Mouse (Mus musculus): ENCODE data around the gene Rap2c. TPM values are rescaled to one million over a fixed set of nuclear protein-coding genes. Genes with fewer than 3 reads are reported as not detected.

Gene Rap2c
- polyA plus RNA-seq, 1 experiment from 2014 or later = 19.4 TPM

DNA sequence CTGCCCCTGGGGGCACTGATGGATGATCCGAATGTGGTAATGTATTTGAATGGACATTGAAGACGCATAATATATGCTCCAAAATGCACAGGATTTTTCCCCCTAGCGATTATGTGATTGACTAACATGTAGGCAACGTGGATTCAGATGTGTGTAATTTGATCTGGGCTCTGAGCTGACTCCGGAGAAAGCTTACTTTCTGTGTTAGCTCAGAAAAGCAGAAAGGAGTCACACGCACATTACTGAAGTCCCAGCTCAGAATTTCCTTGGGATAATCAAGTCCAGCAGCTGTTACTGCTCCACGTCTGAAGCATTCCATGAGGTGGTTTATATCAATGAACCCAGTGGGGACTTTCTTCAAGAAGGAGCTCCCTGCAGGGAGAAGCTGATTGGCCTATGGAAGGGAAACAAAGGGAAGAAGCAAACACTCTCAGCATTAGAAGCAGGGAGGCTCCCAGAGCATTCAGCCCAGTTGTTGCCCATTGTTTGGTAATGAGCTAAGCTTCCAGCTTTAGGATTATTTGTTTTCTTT lies 17.9 kb upstream of the Rap2c start:
- Histone ChIP-seq H3K27me3 (replicated peaks; ENCODE audit: control insufficient read depth, insufficient read depth, low read length) (no peaks in the 10 kb centered on the region), H3K27ac (ENCODE audit: low read depth, low read length) (no peak overlapping the region), H3K4me3 (ENCODE audit: low read depth, low read length) (no peak overlapping the region), H3K4me2 (ENCODE audit: low read length) (no peak overlapping the region), H3K36me3 (ENCODE audit: control insufficient read depth, insufficient read depth, low read length) (no peaks in the 10 kb centered on the region), H3K9ac (ENCODE audit: low read length) (no peak overlapping the region), H3K4me1 (ENCODE audit: control insufficient read depth, insufficient read depth, low read length) (no peaks in the 10 kb centered on the region), H3K9me3 (replicated peaks; ENCODE audit: control insufficient read depth, low read length) (no peaks in the 10 kb centered on the region)
- ATAC-seq (no peak), DNase-seq (ENCODE audit: low spot score) (peak; percentile 13)
- WGBS = 30% methylated on average over 7 of the region's 7 CpGs

DNA sequence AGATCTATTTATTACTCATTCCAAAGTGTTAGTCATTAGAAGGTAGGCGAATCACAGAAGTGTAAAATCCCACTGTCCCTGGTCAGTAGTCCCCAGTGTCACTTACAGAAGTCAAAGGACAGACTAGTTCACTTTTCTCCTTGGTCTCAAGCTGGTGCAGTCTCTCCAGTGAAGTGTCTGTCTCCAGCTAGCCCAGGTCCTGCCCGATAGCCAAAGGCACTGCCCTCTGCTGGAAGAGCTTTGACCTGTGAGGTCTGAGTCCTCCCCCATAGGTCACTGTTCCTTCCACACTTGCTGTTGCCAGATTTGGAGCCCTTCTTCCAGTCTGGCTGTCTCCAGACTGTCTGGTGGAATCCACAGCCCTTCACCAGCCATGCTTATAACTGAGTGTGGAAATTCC lies 2.1 kb upstream of the Rap2c start:
- Histone ChIP-seq H3K27me3 (replicated peaks; ENCODE audit: control insufficient read depth, insufficient read depth, low read length) (no peaks in the 10 kb centered on the region), H3K4me1 (ENCODE audit: control insufficient read depth, insufficient read depth, low read length) (no peaks in the 10 kb centered on the region), H3K9me3 (replicated peaks; ENCODE audit: control insufficient read depth, low read length) (no peaks in the 10 kb centered on the region), H3K4me3 (ENCODE audit: low read depth, low read length) (no peak overlapping the region), H3K36me3 (ENCODE audit: control insufficient read depth, insufficient read depth, low read length) (no peaks in the 10 kb centered on the region), H3K9ac (ENCODE audit: low read length) (no peak overlapping the region), H3K4me2 (ENCODE audit: low read length) (no peak overlapping the region), H3K27ac (ENCODE audit: low read depth, low read length) (no peak overlapping the region)
- ATAC-seq (no peak), DNase-seq (ENCODE audit: low spot score) (no peak)
- WGBS = 41% methylated on average over 2 of the region's 2 CpGs

DNA sequence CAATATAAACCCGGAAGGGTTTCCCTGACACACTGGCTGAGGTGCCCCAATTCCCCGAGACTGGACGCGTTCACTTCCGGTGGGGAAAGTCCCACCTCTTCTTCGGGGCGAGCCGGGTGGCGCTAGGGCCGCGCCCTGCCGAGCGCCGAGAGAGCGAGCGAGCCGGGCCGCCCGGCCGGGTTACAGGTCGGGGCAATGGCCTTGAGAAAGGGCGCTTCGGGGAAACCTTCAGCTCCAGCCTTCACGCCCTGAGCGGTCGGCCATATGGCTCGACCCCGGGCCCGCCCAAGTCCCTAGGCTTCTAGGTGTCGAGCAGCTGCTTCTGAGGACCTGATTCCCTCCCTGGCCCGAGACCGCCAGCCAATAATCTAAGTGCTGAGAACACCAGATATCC lies 965 bp upstream of the Rap2c start:
- ATAC-seq = peak; percentile 85
- Histone ChIP-seq H3K36me3 (ENCODE audit: control insufficient read depth, insufficient read depth, low read length) (0 out of 2 replicates have a peak, but pooled peaks cover 5% of the 10 kb centered on the region), H3K9ac (ENCODE audit: low read length) (peak overlapping the region; percentile 90), H3K4me2 (ENCODE audit: low read length) (peak overlapping the region; percentile 45), H3K9me3 (replicated peaks; ENCODE audit: control insufficient read depth, low read length) (no peaks in the 10 kb centered on the region), H3K4me3 (ENCODE audit: low read depth, low read length) (peak overlapping the region; percentile 52), H3K4me1 (ENCODE audit: control insufficient read depth, insufficient read depth, low read length) (no peaks in the 10 kb centered on the region), H3K27me3 (replicated peaks; ENCODE audit: control insufficient read depth, insufficient read depth, low read length) (no peaks in the 10 kb centered on the region), H3K27ac (ENCODE audit: low read depth, low read length) (peak overlapping the region; percentile 90)
- WGBS = 32% methylated on average over 28 of the region's 32 CpGs
- peak; percentile 82 for DNase-seq (ENCODE audit: low spot score)

- Histone ChIP-seq H3K4me2 (ENCODE audit: low read length) (peak overlapping the region; percentile 54), H3K4me1 (ENCODE audit: control insufficient read depth, insufficient read depth, low read length) (no peaks in the 10 kb centered on the region), H3K36me3 (ENCODE audit: control insufficient read depth, insufficient read depth, low read length) (0 out of 2 replicates have a peak, but pooled peaks cover 8% of the 10 kb centered on the region), H3K9ac (ENCODE audit: low read length) (peak overlapping the region; percentile 50), H3K4me3 (ENCODE audit: low read depth, low read length) (peak overlapping the region; percentile 52), H3K27me3 (replicated peaks; ENCODE audit: control insufficient read depth, insufficient read depth, low read length) (no peaks in the 10 kb centered on the region), H3K27ac (ENCODE audit: low read depth, low read length) (no peak overlapping the region), H3K9me3 (replicated peaks; ENCODE audit: control insufficient read depth, low read length) (no peaks in the 10 kb centered on the region)
- ATAC-seq (no peak), DNase-seq (ENCODE audit: low spot score) (peak; percentile 6)
- 36% methylated on average over 12 of the region's 12 CpGs for WGBS
Observed at GRCm38 (mm10) chrX:51016926-51017325, 892 bp downstream of the Rap2c start.

DNA sequence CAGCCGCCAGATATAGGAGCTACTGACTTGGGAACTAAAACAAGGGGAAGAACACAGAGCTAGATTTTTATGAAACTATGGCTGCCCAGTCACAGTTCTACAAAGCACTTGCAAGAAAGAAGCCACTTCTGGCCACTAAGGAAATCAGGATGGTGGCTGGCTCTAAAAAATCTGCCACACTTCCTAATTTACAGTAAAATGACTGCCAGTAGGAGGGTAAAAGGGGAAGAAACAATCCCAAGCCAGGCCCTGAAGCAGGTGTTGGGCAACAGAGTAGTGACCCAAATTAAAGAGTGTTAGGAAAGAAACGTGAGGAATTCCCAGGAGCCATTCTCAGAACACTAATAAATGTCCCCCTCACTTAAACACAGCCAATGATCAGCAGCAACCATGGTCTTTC lies 5.5 kb downstream of the Rap2c start:
- no peak overlapping the region for H3K4me3 ChIP-seq (ENCODE audit: low read depth, low read length)
- no peak overlapping the region for H3K9ac ChIP-seq (ENCODE audit: low read length)

DNA sequence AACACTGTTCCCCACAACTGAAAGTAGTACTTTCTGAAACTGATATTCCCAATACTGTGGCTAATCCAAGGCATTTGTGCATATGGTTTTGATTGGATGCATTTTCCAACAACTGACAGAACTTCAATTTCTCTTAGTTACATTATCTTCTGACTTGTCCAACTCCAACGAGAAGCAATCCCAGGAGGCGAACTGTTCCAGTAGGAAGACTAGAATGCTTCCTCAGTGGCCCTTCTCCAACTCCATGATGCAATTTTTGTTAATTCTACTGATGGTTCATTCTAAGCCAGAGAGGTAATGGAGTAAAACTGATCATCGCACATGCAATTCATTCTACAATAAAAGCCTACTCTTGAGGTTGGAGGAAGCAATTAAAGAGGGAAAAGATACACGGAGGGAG lies 7.5 kb downstream of the Rap2c start:
- Histone ChIP-seq H3K9ac (ENCODE audit: low read length) (no peak overlapping the region), H3K4me3 (ENCODE audit: low read depth, low read length) (no peak overlapping the region), H3K36me3 (ENCODE audit: control insufficient read depth, insufficient read depth, low read length) (0 out of 2 replicates have a peak, but pooled peaks cover 12% of the 10 kb centered on the region), H3K4me2 (ENCODE audit: low read length) (no peak overlapping the region), H3K4me1 (ENCODE audit: control insufficient read depth, insufficient read depth, low read length) (no peaks in the 10 kb centered on the region), H3K27me3 (replicated peaks; ENCODE audit: control insufficient read depth, insufficient read depth, low read length) (no peaks in the 10 kb centered on the region), H3K27ac (ENCODE audit: low read depth, low read length) (no peak overlapping the region), H3K9me3 (replicated peaks; ENCODE audit: control insufficient read depth, low read length) (no peaks in the 10 kb centered on the region)
- DNase-seq (ENCODE audit: low spot score) (no peak), ATAC-seq (no peak)
- WGBS = 84% methylated on average over 4 of the region's 4 CpGs

More for the DNA sequence above, 5.5 kb downstream of the Rap2c start:
- H3K27ac ChIP-seq (ENCODE audit: low read depth, low read length) = no peak overlapping the region
- no peaks in the 10 kb centered on the region for H3K4me1 ChIP-seq (ENCODE audit: control insufficient read depth, insufficient read depth, low read length)
- H3K4me2 ChIP-seq (ENCODE audit: low read length) = no peak overlapping the region
- ATAC-seq = no peak
- DNase-seq (ENCODE audit: low spot score) = no peak
- WGBS = 73% methylated on average over 2 of the region's 2 CpGs
- H3K9me3 ChIP-seq (replicated peaks; ENCODE audit: control insufficient read depth, low read length) = no peaks in the 10 kb centered on the region
- 0 out of 2 replicates have a peak, but pooled peaks cover 12% of the 10 kb centered on the region for H3K36me3 ChIP-seq (ENCODE audit: control insufficient read depth, insufficient read depth, low read length)
- H3K27me3 ChIP-seq (replicated peaks; ENCODE audit: control insufficient read depth, insufficient read depth, low read length) = no peaks in the 10 kb centered on the region

DNA sequence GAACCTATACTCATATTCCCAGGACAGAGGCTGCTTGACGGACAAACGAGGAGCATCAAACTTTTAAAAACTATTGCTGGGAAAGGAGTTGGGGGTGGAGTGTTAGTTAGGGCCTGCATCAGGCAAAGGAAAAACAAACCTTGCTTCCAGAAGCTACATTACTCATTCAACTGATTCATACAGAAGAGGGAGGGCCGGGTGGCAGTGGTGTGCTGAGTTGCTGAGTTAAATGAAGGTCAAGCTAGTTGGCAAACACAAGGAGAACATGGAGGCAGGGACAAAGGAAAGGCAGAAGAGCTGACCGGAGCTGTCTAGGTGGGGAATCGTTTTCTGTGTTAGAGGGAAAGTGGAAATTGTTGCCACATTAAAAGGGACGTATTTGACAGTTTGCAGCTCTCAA lies 17.0 kb downstream of the Rap2c start:
- H3K4me3 ChIP-seq (ENCODE audit: low read depth, low read length) = no peak overlapping the region
- DNase-seq (ENCODE audit: low spot score) (no peak), ATAC-seq (no peak)
- no peak overlapping the region for H3K9ac ChIP-seq (ENCODE audit: low read length)
- H3K9me3 ChIP-seq (replicated peaks; ENCODE audit: control insufficient read depth, low read length) = no peaks in the 10 kb centered on the region
- H3K4me1 ChIP-seq (ENCODE audit: control insufficient read depth, insufficient read depth, low read length) = no peaks in the 10 kb centered on the region
- no peaks in the 10 kb centered on the region for H3K36me3 ChIP-seq (ENCODE audit: control insufficient read depth, insufficient read depth, low read length)
- H3K27me3 ChIP-seq (replicated peaks; ENCODE audit: control insufficient read depth, insufficient read depth, low read length) = no peaks in the 10 kb centered on the region
- no peak overlapping the region for H3K4me2 ChIP-seq (ENCODE audit: low read length)
- no peak overlapping the region for H3K27ac ChIP-seq (ENCODE audit: low read depth, low read length)
- WGBS = 86% methylated on average over 6 of the region's 6 CpGs

DNA sequence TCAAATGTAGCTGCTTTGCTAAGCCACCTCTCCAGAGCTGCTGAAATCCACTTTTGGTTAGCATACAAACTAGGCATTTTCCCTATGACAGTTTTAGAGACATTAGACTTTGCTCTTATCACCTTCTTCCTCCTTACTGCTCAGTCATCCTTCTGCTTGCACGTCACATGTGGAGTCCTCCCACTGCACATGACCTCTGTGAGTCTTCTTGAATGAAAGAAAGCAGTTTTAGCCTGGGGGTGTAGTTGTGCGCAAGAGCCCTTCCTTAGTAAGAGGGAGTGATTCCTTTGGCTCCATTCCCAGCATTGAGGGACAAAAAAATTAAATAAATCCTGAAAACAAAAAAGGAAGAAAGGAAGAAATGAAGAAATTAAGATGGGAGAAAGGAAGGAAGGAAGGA lies 22.5 kb downstream of the Rap2c start:
- WGBS = 74% methylated on average over 2 of the region's 2 CpGs
- ATAC-seq (no peak), DNase-seq (ENCODE audit: low spot score) (no peak)
- no peak overlapping the region for H3K9ac ChIP-seq (ENCODE audit: low read length)
- no peaks in the 10 kb centered on the region for H3K9me3 ChIP-seq (replicated peaks; ENCODE audit: control insufficient read depth, low read length)
- H3K4me1 ChIP-seq (ENCODE audit: control insufficient read depth, insufficient read depth, low read length) = no peaks in the 10 kb centered on the region
- no peak overlapping the region for H3K4me3 ChIP-seq (ENCODE audit: low read depth, low read length)
- no peak overlapping the region for H3K27ac ChIP-seq (ENCODE audit: low read depth, low read length)
- H3K27me3 ChIP-seq (replicated peaks; ENCODE audit: control insufficient read depth, insufficient read depth, low read length) = no peaks in the 10 kb centered on the region
- H3K4me2 ChIP-seq (ENCODE audit: low read length) = no peak overlapping the region
- H3K36me3 ChIP-seq (ENCODE audit: control insufficient read depth, insufficient read depth, low read length) = no peaks in the 10 kb centered on the region

DNA sequence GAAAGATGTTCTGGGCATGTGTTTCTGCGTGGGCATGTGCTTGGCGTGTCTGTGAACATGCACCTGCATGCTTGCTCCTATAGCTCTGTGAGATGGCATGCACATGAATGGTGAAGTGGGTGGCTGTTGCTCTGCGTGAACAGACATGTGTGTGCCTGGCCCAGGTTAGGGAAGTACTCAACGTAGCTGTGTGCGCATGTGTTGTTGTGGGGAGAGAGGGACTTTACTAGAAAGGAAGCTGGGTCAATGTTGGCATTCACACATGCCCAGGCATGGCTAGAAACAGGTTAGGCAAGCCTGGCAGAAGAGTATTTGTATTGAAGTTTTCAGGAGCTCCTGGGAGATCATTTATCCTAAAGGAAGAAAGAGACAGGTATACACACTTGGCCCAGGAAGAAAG lies 26.5 kb downstream of the Rap2c start:
- H3K27ac ChIP-seq (ENCODE audit: low read depth, low read length) = no peak overlapping the region
- no peak overlapping the region for H3K4me2 ChIP-seq (ENCODE audit: low read length)
- DNase-seq (ENCODE audit: low spot score) = no peak
- no peak for ATAC-seq
- 92% methylated on average over 5 of the region's 5 CpGs for WGBS
- no peaks in the 10 kb centered on the region for H3K36me3 ChIP-seq (ENCODE audit: control insufficient read depth, insufficient read depth, low read length)
- H3K9ac ChIP-seq (ENCODE audit: low read length) = no peak overlapping the region
- no peak overlapping the region for H3K4me3 ChIP-seq (ENCODE audit: low read depth, low read length)
- no peaks in the 10 kb centered on the region for H3K27me3 ChIP-seq (replicated peaks; ENCODE audit: control insufficient read depth, insufficient read depth, low read length)
- no peaks in the 10 kb centered on the region for H3K9me3 ChIP-seq (replicated peaks; ENCODE audit: control insufficient read depth, low read length)
- H3K4me1 ChIP-seq (ENCODE audit: control insufficient read depth, insufficient read depth, low read length) = no peaks in the 10 kb centered on the region

Data from forebrain, embryonic 14.5 days (tissue).